Mouse (Mus musculus) granulocyte monocyte progenitor cell, adult 5-6 weeks (primary cell): ENCODE data around the gene Mamdc4. TPM values are rescaled to one million over a fixed set of nuclear protein-coding genes. Genes with fewer than 3 reads are reported as not detected.

ENCODE experiments used
- ATAC-seq: replicated peaks from 2 replicates; pipeline ENCODE4 v1.8.0; 2016; ENCODE audit warnings: mild to moderate bottlenecking, moderate TSS enrichment, inconsistent platforms; ENCODE audit not compliant: poor library complexity, severe bottlenecking
- total RNA-seq, 2 experiments: library from RNA; stranded (forward) in 1 of 2; stranded (reverse) in 1 of 2; fragments of 200-712, 200-1000 nt in 1 of 2; fragments of >200 nt in 1 of 2; fragmentation: Nextera tagmentation in 1 of 2; gene quantifications; 2 replicates each; pipeline ENCODE4 v1.2.3; 2014 to 2017

Mamdc4 gene
- total RNA-seq, 2 experiments from 2014 or later: 1.5 to 66.7 TPM

- no peak for ATAC-seq
These were observed 40.3 kb downstream of the Mamdc4 start for GRCm38 (mm10) chr2:25534178-25534865.

DNA sequence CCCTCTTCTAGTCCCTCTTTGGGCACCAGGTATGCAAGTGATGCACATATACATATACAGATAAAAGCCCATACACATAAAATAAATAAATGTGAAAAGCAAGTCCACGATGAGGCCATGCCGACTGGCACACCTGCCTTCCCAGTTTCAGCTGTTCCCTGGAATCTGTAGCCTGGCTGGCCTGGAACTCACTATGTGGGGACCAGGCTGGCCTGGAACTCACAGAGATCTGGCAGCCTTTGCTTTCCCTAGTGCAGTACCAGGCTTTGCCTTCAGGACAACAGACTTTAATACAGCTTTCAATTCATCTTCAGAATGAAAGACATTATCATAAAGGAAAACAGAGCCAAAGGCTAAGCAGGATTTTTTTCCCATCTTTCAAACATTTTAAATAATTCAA lies 40.9 kb downstream of the Mamdc4 start:
- ATAC-seq: no peak

GRCm38 (mm10) chr2:25526510-25527302 lies 47.9 kb downstream of the Mamdc4 start:
- no peak for ATAC-seq

Other genes with a start within 250 kb of the Mamdc4 start
Only the 30 nearest of the 34 such genes appear.
- gene Uap1l1, start 209.2 kb downstream of the Mamdc4 start, total RNA-seq (2014; fragmentation: Nextera tagmentation): 55.6 and 58.1 TPM in 2 replicates
- gene Uap1l1, start 209.2 kb downstream of the Mamdc4 start, total RNA-seq (2017): 13.8 and 18.4 TPM in 2 replicates
- gene Sapcd2, start 202.5 kb downstream of the Mamdc4 start, total RNA-seq (2014; fragmentation: Nextera tagmentation): 4.5 and 17.1 TPM in 2 replicates
- gene Sapcd2, start 202.5 kb downstream of the Mamdc4 start, total RNA-seq (2017): 7.8 and 17.3 TPM in 2 replicates
- gene Entpd2, start 179.0 kb downstream of the Mamdc4 start, total RNA-seq (2014; fragmentation: Nextera tagmentation): not detected in 2 replicates
- gene Entpd2, start 179.0 kb downstream of the Mamdc4 start, total RNA-seq (2017): not detected in 2 replicates
- not detected in 2 replicates for gene Npdc1, start 175.5 kb downstream of the Mamdc4 start, total RNA-seq (2014; fragmentation: Nextera tagmentation)
- not detected in 2 replicates for gene Npdc1, start 175.5 kb downstream of the Mamdc4 start, total RNA-seq (2017)
- 34.5 and 38.8 TPM in 2 replicates for gene Fut7, start 151.6 kb downstream of the Mamdc4 start, total RNA-seq (2014; fragmentation: Nextera tagmentation)
- 24.8 and 27.3 TPM in 2 replicates for gene Fut7, start 151.6 kb downstream of the Mamdc4 start, total RNA-seq (2017)
- 54.8 and 56.4 TPM in 2 replicates for gene Abca2, start 146.1 kb downstream of the Mamdc4 start, total RNA-seq (2014; fragmentation: Nextera tagmentation)
- gene Abca2, start 146.1 kb downstream of the Mamdc4 start, total RNA-seq (2017): 21.0 and 23.1 TPM in 2 replicates
- not detected in 2 replicates for gene Clic3, start 118.0 kb downstream of the Mamdc4 start, total RNA-seq (2014; fragmentation: Nextera tagmentation)
- 1.4 TPM in 1 of 2 replicates, not detected in the other for gene Clic3, start 118.0 kb downstream of the Mamdc4 start, total RNA-seq (2017)
- 29.1 and 39.4 TPM in 2 replicates for gene Paxx, start 113.8 kb downstream of the Mamdc4 start, total RNA-seq (2014; fragmentation: Nextera tagmentation)
- 20.2 and 32.5 TPM in 2 replicates for gene Paxx, start 113.8 kb downstream of the Mamdc4 start, total RNA-seq (2017)
- 3.5 and 4.2 TPM in 2 replicates for gene Ptgds, start 104.8 kb downstream of the Mamdc4 start, total RNA-seq (2014; fragmentation: Nextera tagmentation)
- gene Ptgds, start 104.8 kb downstream of the Mamdc4 start, total RNA-seq (2017): 0.93 TPM in 1 of 2 replicates, not detected in the other
- gene Lcn12, start 80.9 kb downstream of the Mamdc4 start, total RNA-seq (2014; fragmentation: Nextera tagmentation): not detected in 2 replicates
- not detected in 2 replicates for gene Lcn12, start 80.9 kb downstream of the Mamdc4 start, total RNA-seq (2017)
- 30.4 and 55.0 TPM in 2 replicates for gene Fbxw5, start 74.1 kb downstream of the Mamdc4 start, total RNA-seq (2014; fragmentation: Nextera tagmentation)
- 23.9 and 31.4 TPM in 2 replicates for gene Fbxw5, start 74.1 kb downstream of the Mamdc4 start, total RNA-seq (2017)
- gene C8g, start 73.1 kb downstream of the Mamdc4 start, total RNA-seq (2014; fragmentation: Nextera tagmentation): 6.0 TPM in 1 of 2 replicates, not detected in the other
- 1.5 and 1.6 TPM in 2 replicates for gene C8g, start 73.1 kb downstream of the Mamdc4 start, total RNA-seq (2017)
- 17.3 and 18.2 TPM in 2 replicates for gene Traf2, start 27.9 kb downstream of the Mamdc4 start, total RNA-seq (2014; fragmentation: Nextera tagmentation)
- 13.9 and 15.9 TPM in 2 replicates for gene Traf2, start 27.9 kb downstream of the Mamdc4 start, total RNA-seq (2017)
- 134 and 171 TPM in 2 replicates for gene Edf1, start 17.0 kb downstream of the Mamdc4 start, total RNA-seq (2014; fragmentation: Nextera tagmentation)
- 96.1 and 107 TPM in 2 replicates for gene Edf1, start 17.0 kb downstream of the Mamdc4 start, total RNA-seq (2017)
- gene Phpt1, start 379 bp upstream of the Mamdc4 start, total RNA-seq (2014; fragmentation: Nextera tagmentation): 62.5 and 89.4 TPM in 2 replicates
- gene Phpt1, start 379 bp upstream of the Mamdc4 start, total RNA-seq (2017): 5.9 and 46.2 TPM in 2 replicates
- not detected in 2 replicates for gene Ajm1, start 6.9 kb upstream of the Mamdc4 start, total RNA-seq (2014; fragmentation: Nextera tagmentation)
- 0.39 TPM in 1 of 2 replicates, not detected in the other for gene Ajm1, start 6.9 kb upstream of the Mamdc4 start, total RNA-seq (2017)
- gene Rabl6, start 33.7 kb upstream of the Mamdc4 start, total RNA-seq (2014; fragmentation: Nextera tagmentation): 63.1 and 75.4 TPM in 2 replicates
- gene Rabl6, start 33.7 kb upstream of the Mamdc4 start, total RNA-seq (2017): 61.3 and 71.0 TPM in 2 replicates
- gene Ccdc183, start 42.8 kb upstream of the Mamdc4 start, total RNA-seq (2014; fragmentation: Nextera tagmentation): not detected in 2 replicates
- gene Ccdc183, start 42.8 kb upstream of the Mamdc4 start, total RNA-seq (2017): not detected in 2 replicates
- gene Tmem141, start 47.2 kb upstream of the Mamdc4 start, total RNA-seq (2014; fragmentation: Nextera tagmentation): 11.4 and 27.3 TPM in 2 replicates
- gene Tmem141, start 47.2 kb upstream of the Mamdc4 start, total RNA-seq (2017): 25.0 and 31.5 TPM in 2 replicates
- not detected in 2 replicates for gene Fcna, start 53.2 kb upstream of the Mamdc4 start, total RNA-seq (2014; fragmentation: Nextera tagmentation)
- gene Fcna, start 53.2 kb upstream of the Mamdc4 start, total RNA-seq (2017): 2.0 TPM in 1 of 2 replicates, not detected in the other
- not detected in 2 replicates for gene Lcn8, start 78.3 kb upstream of the Mamdc4 start, total RNA-seq (2014; fragmentation: Nextera tagmentation)
- not detected in 2 replicates for gene Lcn8, start 78.3 kb upstream of the Mamdc4 start, total RNA-seq (2017)
- gene Lcn5, start 83.1 kb upstream of the Mamdc4 start, total RNA-seq (2014; fragmentation: Nextera tagmentation): not detected in 2 replicates
- gene Lcn5, start 83.1 kb upstream of the Mamdc4 start, total RNA-seq (2017): not detected in 2 replicates
- not detected in 2 replicates for gene Lcn6, start 101.9 kb upstream of the Mamdc4 start, total RNA-seq (2014; fragmentation: Nextera tagmentation)
- not detected in 2 replicates for gene Lcn6, start 101.9 kb upstream of the Mamdc4 start, total RNA-seq (2017)
- not detected in 2 replicates for gene Lcn10, start 107.9 kb upstream of the Mamdc4 start, total RNA-seq (2014; fragmentation: Nextera tagmentation)
- gene Lcn10, start 107.9 kb upstream of the Mamdc4 start, total RNA-seq (2017): not detected in 2 replicates
- gene Obp2a, start 125.2 kb upstream of the Mamdc4 start, total RNA-seq (2014; fragmentation: Nextera tagmentation): not detected in 2 replicates
- not detected in 2 replicates for gene Obp2a, start 125.2 kb upstream of the Mamdc4 start, total RNA-seq (2017)
- 12.2 and 20.9 TPM in 2 replicates for gene Bmyc, start 131.9 kb upstream of the Mamdc4 start, total RNA-seq (2014; fragmentation: Nextera tagmentation)
- 4.9 and 9.2 TPM in 2 replicates for gene Bmyc, start 131.9 kb upstream of the Mamdc4 start, total RNA-seq (2017)
- gene Obp2b, start 162.2 kb upstream of the Mamdc4 start, total RNA-seq (2014; fragmentation: Nextera tagmentation): not detected in 2 replicates
- gene Obp2b, start 162.2 kb upstream of the Mamdc4 start, total RNA-seq (2017): not detected in 2 replicates
- gene Lcn3, start 190.7 kb upstream of the Mamdc4 start, total RNA-seq (2014; fragmentation: Nextera tagmentation): not detected in 2 replicates
- not detected in 2 replicates for gene Lcn3, start 190.7 kb upstream of the Mamdc4 start, total RNA-seq (2017)
- not detected in 2 replicates for gene Lcn11, start 202.2 kb upstream of the Mamdc4 start, total RNA-seq (2014; fragmentation: Nextera tagmentation)
- gene Lcn11, start 202.2 kb upstream of the Mamdc4 start, total RNA-seq (2017): not detected in 2 replicates
- not detected in 2 replicates for gene Gm13539, start 207.4 kb upstream of the Mamdc4 start, total RNA-seq (2014; fragmentation: Nextera tagmentation)
- gene Gm13539, start 207.4 kb upstream of the Mamdc4 start, total RNA-seq (2017): not detected in 2 replicates